Mouse (Mus musculus) activated CD4-positive, CD25-positive, alpha-beta regulatory T cell (primary cell): ENCODE measurements around the gene Man2b2. TPM values are rescaled to one million over a fixed set of nuclear protein-coding genes. Genes with fewer than 3 reads are reported as not detected.

Source experiments
- polyA plus RNA-seq, 2 experiments: library from polyadenylated mRNA; unstranded; fragments of 100-300 nt; shearing (Covaris generic); gene quantifications; one replicate each; pipeline ENCODE4 v1.2.1; 2017

Gene Man2b2
- polyA plus RNA-seq, result 10 to 100 TPM; 14.0 to 19.1 TPM

GRCm38 (mm10) chr5:36829913-36830879, at the start of gene Man2b2:
Gene Man2b2, minus strand, starts transcription at chr5:36830653.

GRCm38 (mm10) chr5:36868266-36869090, 38.0 kb upstream of the Man2b2 start, which contains the start of gene Ppp2r2c:
Gene Ppp2r2c, plus strand, starts transcription at chr5:36868513.

GRCm38 (mm10) chr5:36796296-36797014, 34.0 kb downstream of the Man2b2 start, which contains the start of gene Mrfap1:
Gene Mrfap1, minus strand, starts transcription at chr5:36796772.

Other genes starting within 250 kb of the Man2b2 start
- 10 to 100 TPM; 54.5 to 70.1 TPM for gene Tbc1d14, start 237.4 kb downstream of the Man2b2 start, polyA plus RNA-seq
- gene D5Ertd579e, start 134.6 kb downstream of the Man2b2 start, polyA plus RNA-seq, result 10 to 100 TPM; 33.1 to 38.0 TPM
- 10 to 100 TPM; 32.5 to 33.5 TPM for gene Bloc1s4, start 82.0 kb downstream of the Man2b2 start, polyA plus RNA-seq
- 100 to 1,000 TPM; 245 to 254 TPM for gene Mrfap1, start 33.9 kb downstream of the Man2b2 start, polyA plus RNA-seq
- not detected for gene Ppp2r2c, start 37.9 kb upstream of the Man2b2 start, polyA plus RNA-seq
- gene Wfs1, start 158.6 kb upstream of the Man2b2 start, polyA plus RNA-seq, result 1 to 10 TPM in 1 of 2 experiments, under 1 TPM in 1; 0.47 to 3.2 TPM